Mouse (Mus musculus) stomach, embryonic 15.5 days (tissue): ENCODE measurements around the gene Dact3. TPM values are rescaled to one million over a fixed set of nuclear protein-coding genes. Genes with fewer than 3 reads are reported as not detected.
A peak's percentile ranks its signal among the peaks of the same experiment; 100 is the strongest.

Experiments
- ATAC-seq: fragments of 200-750 bp; cut with Nextera tagmentation; 2 replicates; pipeline ENCODE4 v1.8.0; 2017; ENCODE audit warnings: low read depth, moderate number of reproducible peaks, moderate TSS enrichment; ENCODE audit not compliant: insufficient read depth, low FRiP score
- H3K27ac ChIP-seq: fragments of 300-500 bp; sonication (generic); 2 replicates; pipeline ENCODE4 v1.5.1; 2015; ENCODE audit warnings: mild to moderate bottlenecking, inconsistent platforms
- H3K27me3 ChIP-seq: fragments of 300-500 bp; sonication (generic); replicated peaks from 2 replicates; pipeline ENCODE4 v1.6.1; 2015; ENCODE audit warnings: inconsistent platforms
- H3K36me3 ChIP-seq: fragments of 300-500 bp; sonication (generic); 2 replicates; pipeline ENCODE4 v1.6.1; 2015; ENCODE audit warnings: inconsistent platforms
- H3K4me1 ChIP-seq: fragments of 300-500 bp; sonication (generic); 2 replicates; pipeline ENCODE4 v1.6.1; 2015; ENCODE audit warnings: inconsistent platforms
- H3K4me2 ChIP-seq: fragments of 300-500 bp; sonication (generic); 2 replicates; pipeline ENCODE4 v1.6.1; 2015; ENCODE audit warnings: mild to moderate bottlenecking, inconsistent platforms
- H3K4me3 ChIP-seq: fragments of 300-500 bp; sonication (generic); replicated peaks from 2 replicates; pipeline ENCODE4 v1.5.1; 2015; ENCODE audit warnings: inconsistent platforms
- H3K9ac ChIP-seq: fragments of 300-500 bp; sonication (generic); 2 replicates; pipeline ENCODE4 v1.6.1; 2015; ENCODE audit warnings: inconsistent platforms
- H3K9me3 ChIP-seq: fragments of 300-500 bp; sonication (generic); 2 replicates; pipeline ENCODE4 v1.6.1; 2016; ENCODE audit warnings: inconsistent platforms
- WGBS: fragments of 180-500 bp; shearing (Covaris S2); methylation state at CpG from one replicate; pipeline ENCODE4 v1.1.7; 2015; 5-methylcytosine and 5-hydroxymethylcytosine counted together
- polyA plus RNA-seq: library from polyadenylated mRNA; unstranded; fragments of >200 nt; fragmentation: Nextera tagmentation; extraction: Ambion mirVana; gene quantifications from 2 replicates; pipeline ENCODE4 v1.2.1, GENCODE M21; 2015

Dact3 gene
- polyA plus RNA-seq, 1 experiment from 2014 or later: 4.6 TPM

DNA sequence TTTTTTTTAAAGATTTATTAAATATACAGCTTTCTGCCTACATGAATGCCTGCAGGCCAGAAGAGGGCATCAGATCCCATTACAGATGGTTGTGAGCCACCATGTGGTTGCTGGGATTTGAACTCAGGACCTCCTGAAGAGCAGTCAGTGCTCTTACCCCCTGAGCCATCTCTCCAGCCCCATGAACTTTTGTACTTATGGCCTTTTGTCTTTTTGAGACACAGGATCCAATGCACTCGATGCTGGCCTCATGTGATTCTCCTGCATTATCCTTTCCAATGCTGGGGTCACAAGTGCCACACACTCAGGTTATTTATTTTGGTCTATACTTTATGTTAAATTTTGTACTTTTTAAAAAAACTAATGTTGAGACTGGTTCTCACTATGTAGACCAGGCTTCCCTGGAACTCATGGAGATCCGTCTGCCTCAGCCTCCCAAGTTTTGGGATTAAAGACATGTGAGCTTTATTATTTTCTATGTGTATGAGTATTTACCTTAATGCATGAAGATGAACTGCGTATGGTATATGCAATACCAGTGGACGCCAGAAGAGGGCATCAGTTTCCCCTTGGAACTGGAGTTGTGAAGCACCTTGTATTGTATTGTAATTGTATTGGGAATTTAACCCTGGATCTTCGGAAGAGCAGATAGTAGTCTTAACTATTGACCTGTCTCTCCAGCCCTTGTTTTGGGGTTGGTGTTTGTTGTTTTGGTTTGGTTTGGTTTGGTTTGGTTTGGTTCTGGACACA lies 15.0 kb upstream of the Dact3 start:
- Histone ChIP-seq H3K27me3 (no peaks in the 10 kb centered on the region), H3K4me1 (no peaks in the 10 kb centered on the region), H3K27ac (no peak overlapping the region), H3K36me3 (peaks cover 58% of the 10 kb centered on the region), H3K9ac (no peak overlapping the region), H3K4me2 (no peak overlapping the region), H3K4me3 (no peak overlapping the region), H3K9me3 (no peaks in the 10 kb centered on the region)
- 34% methylated on average over 5 of the region's 5 CpGs for WGBS
- no peak for ATAC-seq

DNA sequence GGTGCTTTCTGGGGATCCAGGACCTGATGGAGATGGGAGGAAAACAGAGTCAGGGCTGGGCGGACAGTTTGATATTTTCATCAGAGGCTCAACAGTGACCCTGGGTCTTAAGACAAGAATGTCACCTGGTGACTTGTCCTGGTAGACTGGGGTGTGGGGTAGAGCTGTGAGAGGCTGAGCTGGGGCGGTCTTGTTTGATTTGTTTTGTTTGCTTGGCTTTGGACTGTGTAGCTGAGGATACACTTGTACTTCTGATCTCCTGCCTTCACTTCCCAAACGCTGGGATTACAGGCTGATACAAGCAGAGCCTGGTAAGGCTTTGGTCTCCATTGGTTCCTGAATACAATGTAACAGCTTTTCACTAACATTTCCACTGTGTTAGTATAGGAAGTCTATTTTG lies 7.6 kb upstream of the Dact3 start:
- no peaks in the 10 kb centered on the region for H3K4me1 ChIP-seq
- no peak overlapping the region for H3K27ac ChIP-seq
- no peaks in the 10 kb centered on the region for H3K27me3 ChIP-seq
- WGBS: 68% methylated on average over 3 of the region's 3 CpGs
- H3K9ac ChIP-seq: no peak overlapping the region
- no peak overlapping the region for H3K4me2 ChIP-seq
- H3K9me3 ChIP-seq: no peaks in the 10 kb centered on the region
- peaks cover 25% of the 10 kb centered on the region; the same call in 1 of the 2 replicates for H3K36me3 ChIP-seq
- ATAC-seq: 0 out of 2 replicates have a peak, but pooled peaks have one; percentile 40
- H3K4me3 ChIP-seq: no peak overlapping the region

DNA sequence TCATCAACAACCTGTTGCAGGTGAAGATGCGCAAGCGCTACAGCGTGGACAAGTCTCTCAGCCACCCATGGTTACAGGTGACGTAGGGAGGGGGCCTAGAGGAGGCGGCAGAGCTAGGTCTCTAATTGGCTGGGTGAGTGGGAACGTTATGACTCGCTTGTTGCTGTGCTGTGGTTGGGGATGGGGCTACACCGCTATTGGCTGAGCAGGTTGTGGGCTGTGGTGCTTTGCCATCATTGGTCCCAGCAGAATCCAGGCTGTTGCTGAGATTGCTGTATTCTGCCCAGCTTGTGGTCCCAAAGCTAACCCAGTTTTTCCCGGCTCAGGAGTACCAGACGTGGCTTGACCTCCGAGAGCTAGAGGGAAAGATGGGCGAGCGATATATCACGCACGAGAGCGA lies 5.6 kb upstream of the Dact3 start:
- no peaks in the 10 kb centered on the region for H3K27me3 ChIP-seq
- no peak overlapping the region for H3K27ac ChIP-seq
- ATAC-seq: peak; percentile 89
- H3K4me2 ChIP-seq: no peak overlapping the region
- H3K36me3 ChIP-seq: peaks cover 12% of the 10 kb centered on the region; the same call in 1 of the 2 replicates
- no peak overlapping the region for H3K9ac ChIP-seq
- WGBS: 37% methylated on average over 16 of the region's 16 CpGs
- H3K9me3 ChIP-seq: no peaks in the 10 kb centered on the region
- H3K4me1 ChIP-seq: peaks cover 5% of the 10 kb centered on the region; the same call in 1 of the 2 replicates
- no peak overlapping the region for H3K4me3 ChIP-seq

DNA sequence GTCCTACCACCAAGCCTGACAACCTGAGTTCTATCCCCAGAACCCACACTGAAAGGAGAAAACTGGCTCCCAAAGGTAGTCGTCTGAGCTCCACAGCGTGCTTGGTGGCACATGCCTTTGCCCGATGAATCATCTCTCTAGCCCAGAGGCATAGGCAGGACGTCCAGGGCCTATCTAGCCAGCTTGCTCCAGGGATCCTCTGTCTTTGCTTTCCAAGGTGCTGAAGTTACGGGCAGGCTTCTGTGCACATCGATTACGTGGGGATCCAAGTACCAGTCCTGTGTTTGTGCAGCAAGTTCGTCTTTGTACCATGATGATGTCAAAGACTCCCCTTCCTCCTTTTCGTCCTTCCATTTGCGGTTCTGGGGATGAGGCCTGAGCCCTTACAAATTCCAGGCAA lies 3.5 kb upstream of the Dact3 start:
- H3K4me2 ChIP-seq: no peak overlapping the region
- no peak overlapping the region for H3K27ac ChIP-seq
- 0 out of 2 replicates have a peak, but pooled peaks cover 5% of the 10 kb centered on the region for H3K36me3 ChIP-seq
- H3K4me1 ChIP-seq: peaks cover 5% of the 10 kb centered on the region; the same call in 1 of the 2 replicates
- WGBS: 78% methylated on average over 10 of the region's 10 CpGs
- ATAC-seq: no peak
- H3K9ac ChIP-seq: no peak overlapping the region
- H3K9me3 ChIP-seq: no peaks in the 10 kb centered on the region
- H3K27me3 ChIP-seq: no peaks in the 10 kb centered on the region
- H3K4me3 ChIP-seq: no peak overlapping the region

DNA sequence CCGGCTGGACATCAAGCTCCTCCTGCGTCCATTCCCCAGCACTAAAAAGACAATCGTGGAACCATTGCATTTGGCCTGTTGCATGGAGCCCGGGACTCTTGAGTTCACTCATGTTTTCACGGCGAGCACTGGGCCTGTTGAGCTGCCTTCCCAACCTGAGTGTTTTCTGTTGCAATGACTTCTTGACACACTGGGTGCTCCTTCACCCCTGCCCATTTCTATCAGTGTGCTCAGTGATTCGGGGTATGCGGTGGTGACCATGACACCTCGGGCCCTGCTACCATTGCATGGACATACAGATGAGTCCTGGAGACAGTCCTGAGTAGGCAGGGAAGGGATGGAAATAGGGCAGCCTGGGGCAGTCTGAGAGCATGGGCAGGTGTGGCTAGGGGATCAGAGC lies 2.6 kb upstream of the Dact3 start:
- no peaks in the 10 kb centered on the region for H3K27me3 ChIP-seq
- WGBS: 91% methylated on average over 9 of the region's 9 CpGs
- no peak overlapping the region for H3K9ac ChIP-seq
- no peak overlapping the region for H3K4me3 ChIP-seq
- 0 out of 2 replicates have a peak, but pooled peaks cover 5% of the 10 kb centered on the region for H3K36me3 ChIP-seq
- H3K4me2 ChIP-seq: no peak overlapping the region
- H3K4me1 ChIP-seq: peaks cover 12% of the 10 kb centered on the region; the same call in 1 of the 2 replicates
- no peak overlapping the region for H3K27ac ChIP-seq
- H3K9me3 ChIP-seq: no peaks in the 10 kb centered on the region
- ATAC-seq: no peak

DNA sequence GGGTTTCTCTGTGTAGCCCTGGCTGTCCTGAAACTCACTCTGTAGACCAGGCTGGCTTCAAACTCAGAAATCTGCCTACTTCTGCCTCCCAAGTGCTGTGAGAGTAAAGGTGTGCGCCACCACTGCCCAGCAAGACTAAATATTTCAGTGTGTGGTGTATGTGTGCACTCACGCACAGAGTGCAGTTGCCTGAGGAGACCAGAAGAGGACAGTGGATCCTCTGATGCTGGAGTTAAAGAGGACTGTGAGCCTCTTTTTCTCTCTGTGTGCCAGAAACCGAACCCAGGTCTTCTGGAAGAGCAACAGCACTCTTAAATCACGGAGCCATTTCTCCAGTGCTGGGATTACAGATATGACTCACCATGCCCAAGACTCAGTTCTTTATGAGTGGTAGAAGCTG lies 1.7 kb upstream of the Dact3 start:
- ATAC-seq: no peak
- H3K36me3 ChIP-seq: 0 out of 2 replicates have a peak, but pooled peaks cover 5% of the 10 kb centered on the region
- no peak overlapping the region for H3K4me3 ChIP-seq
- H3K27me3 ChIP-seq: no peaks in the 10 kb centered on the region
- H3K9ac ChIP-seq: no peak overlapping the region
- H3K4me2 ChIP-seq: no peak overlapping the region
- WGBS: 86% methylated on average over 4 of the region's 4 CpGs
- no peak overlapping the region for H3K27ac ChIP-seq
- H3K4me1 ChIP-seq: peaks cover 12% of the 10 kb centered on the region; the same call in 1 of the 2 replicates
- no peaks in the 10 kb centered on the region for H3K9me3 ChIP-seq

DNA sequence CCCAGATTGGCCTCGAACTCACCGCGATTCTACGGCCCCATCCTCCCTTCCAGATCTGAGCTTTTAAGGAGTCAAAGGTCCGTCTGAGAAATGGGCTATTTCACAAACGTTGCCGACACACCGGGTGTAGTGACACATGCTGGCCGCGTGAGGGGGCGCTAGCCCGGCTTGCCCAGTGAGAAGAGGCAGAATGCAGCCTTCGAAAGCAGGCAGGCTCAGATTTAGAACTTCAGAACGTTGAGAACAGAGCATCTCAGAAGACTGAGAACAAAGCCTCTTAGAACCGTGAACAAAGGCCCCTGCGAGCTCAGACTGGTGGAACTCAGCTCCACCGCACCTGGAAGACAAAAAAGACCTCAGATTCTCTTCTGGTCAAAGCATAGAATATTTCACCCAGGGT lies 927 bp upstream of the Dact3 start:
- peak overlapping the region; percentile 51 for H3K4me2 ChIP-seq
- H3K9me3 ChIP-seq: no peaks in the 10 kb centered on the region
- no peak overlapping the region for H3K9ac ChIP-seq
- H3K4me1 ChIP-seq: peaks cover 12% of the 10 kb centered on the region; the same call in 1 of the 2 replicates
- peak overlapping the region; percentile 78 for H3K4me3 ChIP-seq
- peak overlapping the region; percentile 93 for H3K27ac ChIP-seq
- H3K36me3 ChIP-seq: 0 out of 2 replicates have a peak, but pooled peaks cover 5% of the 10 kb centered on the region
- 5% methylated on average over 17 of the region's 17 CpGs for WGBS
- no peak for ATAC-seq
- H3K27me3 ChIP-seq: no peaks in the 10 kb centered on the region

DNA sequence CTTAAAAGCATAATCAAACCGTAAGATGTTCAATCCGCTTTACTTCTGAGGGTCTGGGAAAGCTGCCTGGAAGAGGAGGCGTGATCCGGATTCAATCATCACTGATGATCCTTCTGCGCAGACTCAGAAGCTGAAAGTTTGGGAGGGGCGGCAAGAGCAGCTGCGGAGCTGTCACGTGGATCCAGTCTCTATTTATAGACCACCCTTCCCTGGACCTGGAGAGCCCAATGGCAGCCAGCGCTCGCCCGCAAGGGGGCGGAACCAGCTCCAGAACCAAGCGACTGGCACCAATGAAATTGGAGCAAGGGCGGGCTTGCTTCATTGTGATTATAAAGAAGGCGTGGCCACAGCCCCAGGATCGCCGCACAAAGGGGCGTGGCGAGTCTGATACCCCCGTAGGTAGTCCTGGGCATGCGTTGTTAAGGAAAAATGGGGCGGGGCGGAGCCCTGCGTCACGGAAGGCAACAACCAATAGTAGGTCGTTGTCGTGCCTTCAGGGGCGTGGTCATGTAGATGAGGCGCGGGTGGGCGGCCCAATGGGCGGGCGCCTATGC lies 284 bp upstream of the Dact3 start:
- Histone ChIP-seq H3K9ac (no peak overlapping the region), H3K4me2 (peak overlapping the region; percentile 88), H3K27me3 (no peaks in the 10 kb centered on the region), H3K27ac (peak overlapping the region; percentile 93), H3K4me1 (peaks cover 17% of the 10 kb centered on the region; the same call in 1 of the 2 replicates), H3K9me3 (no peaks in the 10 kb centered on the region), H3K36me3 (0 out of 2 replicates have a peak, but pooled peaks cover 5% of the 10 kb centered on the region), H3K4me3 (peak overlapping the region; percentile 78)
- WGBS: under 1% methylated on average over 33 of the region's 33 CpGs
- ATAC-seq: peak; percentile 96

DNA sequence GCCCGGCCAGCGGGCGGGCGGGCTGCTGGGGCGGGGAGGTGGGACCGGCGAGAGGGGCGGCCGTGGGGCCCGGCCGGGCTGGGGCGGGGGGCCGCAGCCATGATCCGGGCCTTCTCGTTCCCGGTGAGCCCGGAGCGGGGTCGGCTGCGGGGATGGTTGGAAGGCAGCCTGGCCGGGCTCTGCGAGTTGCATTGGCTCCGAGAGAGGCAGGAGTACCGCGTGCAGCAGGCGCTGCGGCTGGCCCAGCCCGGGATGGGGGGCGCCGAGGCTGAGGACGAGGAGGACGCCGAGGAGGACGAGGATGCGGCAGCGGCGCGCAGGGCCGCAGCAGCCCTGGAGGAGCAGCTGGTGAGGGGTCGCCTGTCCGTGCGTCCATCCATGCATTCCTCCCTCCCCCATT lies 209 bp downstream of the Dact3 start:
- ATAC-seq: no peak; the same call in 1 of the 2 replicates
- 0% methylated on average over 27 of the region's 42 CpGs for WGBS

DNA sequence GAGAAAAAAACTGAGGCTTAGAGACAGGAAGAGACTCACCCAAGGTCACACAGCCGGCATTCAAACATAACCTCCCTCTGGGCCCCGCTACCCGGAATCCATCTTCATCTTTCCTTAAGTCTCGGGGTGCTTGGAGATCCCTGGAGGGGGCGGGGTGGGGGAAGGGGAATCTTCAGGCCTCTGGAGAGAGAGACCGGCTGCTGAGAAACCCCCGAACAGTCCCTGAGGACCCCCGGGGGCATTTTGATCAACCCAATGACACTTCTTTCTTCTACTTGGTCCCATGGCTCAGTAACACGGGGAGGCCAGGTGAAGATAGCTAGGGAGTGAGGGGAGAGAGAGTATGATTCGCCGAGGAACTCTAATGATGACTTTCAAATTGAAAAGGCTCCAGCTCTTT lies 889 bp downstream of the Dact3 start:
- peak overlapping the region; percentile 78 for H3K4me3 ChIP-seq
- 12% methylated on average over 11 of the region's 11 CpGs for whole genome bisulfite sequencing
- H3K9ac ChIP-seq: peak overlapping the region; percentile 74; the same call in 1 of the 2 replicates
- H3K4me1 ChIP-seq: peaks cover 26% of the 10 kb centered on the region
- H3K4me2 ChIP-seq: peak overlapping the region; percentile 88
- no peak for ATAC-seq
- H3K27me3 ChIP-seq: no peaks in the 10 kb centered on the region
- 0 out of 2 replicates have a peak, but pooled peaks cover 5% of the 10 kb centered on the region for H3K36me3 ChIP-seq
- no peaks in the 10 kb centered on the region for H3K9me3 ChIP-seq
- H3K27ac ChIP-seq: peak overlapping the region; percentile 79

More for the DNA sequence above, 209 bp downstream of the Dact3 start:
- H3K4me1 ChIP-seq: peaks cover 22% of the 10 kb centered on the region
- H3K27ac ChIP-seq: peak overlapping the region; percentile 79
- H3K36me3 ChIP-seq: 0 out of 2 replicates have a peak, but pooled peaks cover 5% of the 10 kb centered on the region
- no peaks in the 10 kb centered on the region for H3K9me3 ChIP-seq
- no peaks in the 10 kb centered on the region for H3K27me3 ChIP-seq
- peak overlapping the region; percentile 88 for H3K4me2 ChIP-seq
- peak overlapping the region; percentile 74 for H3K9ac ChIP-seq
- peak overlapping the region; percentile 78 for H3K4me3 ChIP-seq

DNA sequence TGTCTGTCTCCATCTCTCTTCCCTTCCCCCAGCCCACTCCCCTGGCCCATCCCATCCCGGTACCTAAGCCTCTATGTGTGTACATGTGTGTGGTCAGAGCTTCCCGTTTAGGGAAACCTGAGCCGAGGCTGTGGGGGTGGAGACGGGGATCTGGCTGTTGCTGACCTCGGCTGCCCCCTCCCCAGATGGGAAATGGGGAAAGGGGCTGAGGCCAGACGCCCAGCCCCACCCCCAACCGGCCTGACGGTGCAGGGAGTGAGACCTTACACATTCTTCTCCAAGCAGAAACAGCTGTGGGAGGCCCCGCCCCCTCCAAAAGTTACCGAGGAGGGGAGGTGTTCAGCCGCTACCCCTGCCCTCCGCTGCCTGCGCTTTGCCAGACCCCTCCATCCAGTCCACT lies 1.5 kb downstream of the Dact3 start:
- H3K9ac ChIP-seq: peak overlapping the region; percentile 74; the same call in 1 of the 2 replicates
- no peaks in the 10 kb centered on the region for H3K9me3 ChIP-seq
- peaks cover 26% of the 10 kb centered on the region for H3K4me1 ChIP-seq
- peak overlapping the region; percentile 79 for H3K27ac ChIP-seq
- no peak for ATAC-seq
- 4% methylated on average over 13 of the region's 13 CpGs for WGBS
- 0 out of 2 replicates have a peak, but pooled peaks cover 2% of the 10 kb centered on the region for H3K36me3 ChIP-seq
- no peaks in the 10 kb centered on the region for H3K27me3 ChIP-seq
- H3K4me3 ChIP-seq: peak overlapping the region; percentile 78
- H3K4me2 ChIP-seq: peak overlapping the region; percentile 88

DNA sequence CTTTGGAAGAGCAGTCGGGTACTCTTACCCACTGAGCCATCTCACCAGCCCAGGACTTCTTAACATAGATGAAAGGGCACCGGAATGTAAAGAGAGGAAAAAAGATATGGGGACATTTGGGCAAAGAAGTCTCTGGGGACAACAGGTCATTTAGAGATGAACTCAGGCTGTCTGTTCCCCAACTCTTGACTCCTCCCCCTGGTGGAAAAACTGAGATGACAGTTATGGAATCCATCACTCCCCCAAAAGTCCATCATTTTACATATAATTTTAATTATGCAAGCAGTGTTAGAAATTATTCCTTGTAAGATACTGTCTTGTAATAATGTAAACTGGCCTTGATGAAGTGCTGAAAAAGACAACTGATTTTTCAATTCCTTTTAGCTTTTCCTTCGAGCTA lies 2.6 kb downstream of the Dact3 start:
- ATAC-seq: no peak
- Histone ChIP-seq H3K4me3 (no peak overlapping the region), H3K27ac (no peak overlapping the region), H3K4me2 (no peak overlapping the region), H3K4me1 (peaks cover 26% of the 10 kb centered on the region), H3K9me3 (no peaks in the 10 kb centered on the region), H3K36me3 (no peaks in the 10 kb centered on the region), H3K9ac (no peak overlapping the region), H3K27me3 (no peaks in the 10 kb centered on the region)
- WGBS: 72% methylated on average over 3 of the region's 3 CpGs
